Mouse (Mus musculus): ENCODE measurements around the gene Kyat3.

DNA sequence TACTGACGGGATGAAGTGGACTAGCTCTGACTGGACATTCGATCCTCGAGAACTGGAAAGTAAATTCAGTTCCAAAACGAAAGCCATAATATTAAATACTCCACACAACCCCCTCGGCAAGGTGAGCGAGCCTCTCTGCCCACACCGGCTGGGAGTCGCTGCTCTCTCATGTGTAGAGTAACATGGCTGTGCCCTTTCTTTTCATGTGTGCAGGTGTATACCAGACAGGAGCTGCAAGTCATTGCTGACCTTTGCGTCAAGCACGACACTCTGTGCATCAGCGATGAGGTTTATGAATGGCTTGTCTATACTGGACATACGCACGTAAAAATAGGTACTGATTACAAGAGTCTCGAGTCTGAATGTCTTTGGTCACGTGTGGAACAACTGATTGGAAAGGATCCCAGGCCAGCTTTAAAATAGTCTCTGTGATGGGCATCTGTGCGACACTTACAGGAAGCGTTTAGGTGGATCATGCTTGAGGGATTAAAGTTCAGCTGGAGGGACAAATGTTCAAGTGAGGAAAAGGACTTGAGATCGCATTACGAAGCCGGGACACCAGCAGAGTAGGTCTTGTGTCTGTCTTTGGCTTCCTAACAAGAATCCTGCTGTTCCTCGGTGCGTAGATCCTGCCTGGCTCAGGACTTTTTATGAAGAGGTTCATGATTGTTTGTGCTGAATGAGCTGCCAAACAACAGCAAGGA is 25.3 kb downstream of the Kyat3 start:
- TF ChIP-seq CTCF (IDR thresholded peaks at IDR 0.05; ENCODE audit: low read depth) (no peak), EP300 (optimal IDR thresholded peaks at IDR 0.05) (no peak)
